Mouse (Mus musculus): Measurements from ENCODE around the gene Tfpi2.

DNA sequence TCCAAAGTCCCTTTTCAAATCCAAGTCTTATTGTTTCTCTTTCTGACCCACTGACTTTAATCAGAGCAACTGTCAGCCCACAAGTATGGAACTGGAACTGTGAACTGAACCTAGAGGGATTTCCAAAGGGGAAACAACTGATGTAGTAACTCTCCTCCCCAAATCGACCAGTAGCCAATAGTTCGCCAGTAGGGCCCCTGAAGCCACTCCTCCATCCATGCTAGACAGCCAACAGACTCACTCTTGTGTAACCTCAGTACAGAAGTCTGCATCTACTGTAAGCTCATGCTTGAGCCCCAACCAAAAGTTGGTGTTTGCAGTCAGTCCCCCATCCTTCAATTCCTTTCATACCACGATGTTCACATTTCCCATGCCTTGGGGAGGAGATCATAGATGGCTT lies 12.0 kb upstream of the Tfpi2 start:
- TF ChIP-seq CTCF (IDR thresholded peaks at IDR 0.05; ENCODE audit: low read depth, low read length) (no peak), POLR2A (IDR thresholded peaks at IDR 0.05; ENCODE audit: extremely low read depth, insufficient read depth, low read length) (no peak)
